Mouse (Mus musculus): ENCODE data around the gene Gm20503. TPM values are rescaled to one million over a fixed set of nuclear protein-coding genes. Genes with fewer than 3 reads are reported as not detected.

The Gm20503 gene
- polyA plus RNA-seq, 1 experiment from 2014 or later: 21.9 TPM

Other genes with a start within 250 kb of the Gm20503 start
- 0.05 TPM in 1 of 2 replicates, not detected in the other for gene Olfr267, start 215.5 kb upstream of the Gm20503 start, polyA plus RNA-seq (2015; fragmentation: Nextera tagmentation; extraction: Ambion mirVana)
- 29.1 and 31.8 TPM in 2 replicates for gene Ecpas, start 90.5 kb upstream of the Gm20503 start, polyA plus RNA-seq (2015; fragmentation: Nextera tagmentation; extraction: Ambion mirVana)
- 0.49 and 0.62 TPM in 2 replicates for gene Zkscan16, start 59.6 kb upstream of the Gm20503 start, polyA plus RNA-seq (2015; fragmentation: Nextera tagmentation; extraction: Ambion mirVana)
- gene Ptgr1, start 16.1 kb upstream of the Gm20503 start, polyA plus RNA-seq (2015; fragmentation: Nextera tagmentation; extraction: Ambion mirVana): 64.5 and 66.3 TPM in 2 replicates
- gene Dnajc25, start 8.1 kb upstream of the Gm20503 start, polyA plus RNA-seq (2015; fragmentation: Nextera tagmentation; extraction: Ambion mirVana): 11.4 and 13.0 TPM in 2 replicates
- gene Gng10, start 31.9 kb downstream of the Gm20503 start, polyA plus RNA-seq (2015; fragmentation: Nextera tagmentation; extraction: Ambion mirVana): 108 and 125 TPM in 2 replicates
- 0.05 TPM in 1 of 2 replicates, not detected in the other for gene AI481877, start 135.8 kb downstream of the Gm20503 start, polyA plus RNA-seq (2015; fragmentation: Nextera tagmentation; extraction: Ambion mirVana)
- gene Ugcg, start 186.0 kb downstream of the Gm20503 start, polyA plus RNA-seq (2015; fragmentation: Nextera tagmentation; extraction: Ambion mirVana): 9.7 and 11.4 TPM in 2 replicates

Data from stomach, embryonic 15.5 days (tissue).